Mouse (Mus musculus) megakaryocyte progenitor cell, adult 5-6 weeks (primary cell): ENCODE results near the gene Olfr1434. TPM values are rescaled to one million over a fixed set of nuclear protein-coding genes. Genes with fewer than 3 reads are reported as not detected.
"Not testable (repeated sequence)": the region's sequence is repeated elsewhere in the genome, so short reads cannot be mapped to it uniquely, and the experiment has no call there.

Experiments
- ATAC-seq: replicated peaks from 2 replicates; pipeline ENCODE4 v1.8.0; 2016; ENCODE audit warnings: mild to moderate bottlenecking, moderate TSS enrichment, inconsistent platforms; ENCODE audit not compliant: poor library complexity
- total RNA-seq, 2 experiments: library from RNA; stranded (forward) in 1 of 2; stranded (reverse) in 1 of 2; fragments of 157-497, 149-512 nt in 1 of 2; fragments of 200-1000 nt in 1 of 2; gene quantifications; 2 replicates each; pipeline versions ENCODE4 v1.2.3 to v1.2.4; 2015 to 2017

The Olfr1434 gene
- total RNA-seq (2015) (not detected in 2 replicates), total RNA-seq (2017) (not detected in 2 replicates)

DNA sequence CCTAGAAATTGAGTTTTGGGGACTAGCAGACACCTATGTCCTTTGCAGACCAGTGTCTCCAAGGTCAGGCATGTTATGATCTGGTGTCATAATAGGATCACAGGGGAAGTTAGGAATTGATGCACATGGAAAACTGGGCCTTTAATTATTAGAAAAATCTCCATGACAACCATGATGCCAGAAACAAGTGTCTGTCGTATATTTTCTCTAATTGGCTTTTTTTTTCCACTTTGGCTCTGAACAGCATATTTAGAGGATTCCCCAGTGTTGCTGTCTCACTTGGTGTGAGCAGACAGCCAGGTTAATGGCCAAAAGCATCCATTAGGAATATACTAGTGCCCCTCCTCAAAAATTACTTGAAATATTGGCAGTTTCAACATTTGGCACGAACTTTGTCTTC lies at the start of gene Olfr1434:
Olfr1434 (plus strand) TSS at position 301 of the 400 bp plus-strand sequence.
- no peak for ATAC-seq

DNA sequence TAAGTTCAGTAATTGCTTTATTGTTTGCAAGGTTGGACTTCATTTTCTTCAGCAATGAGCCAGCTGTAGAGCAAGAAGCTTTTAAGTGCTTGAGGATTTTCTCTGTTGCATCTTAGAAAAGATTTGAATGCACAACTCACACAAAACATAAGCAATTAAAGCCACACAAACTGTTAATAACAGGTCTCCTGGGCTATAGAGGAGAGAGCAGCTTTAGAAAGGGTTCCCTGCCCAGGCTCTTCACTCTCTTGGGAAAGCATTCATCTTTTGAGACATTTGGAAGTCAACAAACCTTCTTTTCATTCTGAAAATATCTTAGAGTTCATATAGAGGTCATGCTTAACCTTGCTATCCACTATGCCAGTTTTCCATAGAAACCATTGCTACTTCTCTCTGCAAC lies 47.2 kb upstream of the Olfr1434 start, which contains the start of gene Olfr1432:
Olfr1432 (minus strand) TSS at position 101 of the 400 bp plus-strand sequence.
- ATAC-seq: not testable (repeated sequence)

DNA sequence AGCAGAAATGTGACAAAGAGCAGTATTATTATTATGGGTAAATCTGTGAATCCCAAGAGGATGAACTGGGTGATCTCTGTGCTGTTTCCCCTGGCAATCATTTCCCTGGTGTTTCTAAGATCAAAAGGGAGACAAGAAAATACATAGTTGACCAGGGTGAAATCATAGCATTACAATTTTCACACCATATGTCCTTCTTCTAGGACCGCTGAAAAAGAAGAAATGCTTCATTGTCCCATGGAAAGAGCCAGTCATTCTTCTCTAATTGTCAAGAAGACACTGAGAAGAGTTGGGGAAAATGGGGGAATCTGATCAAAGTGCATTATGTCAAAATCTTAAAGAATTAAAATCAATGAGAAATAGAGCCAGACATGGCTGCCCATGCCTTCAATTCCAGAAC lies 38.1 kb upstream of the Olfr1434 start, which contains the start of gene Olfr262:
Olfr262 (minus strand) TSS at position 101 of the 400 bp plus-strand sequence.
- ATAC-seq: no peak

DNA sequence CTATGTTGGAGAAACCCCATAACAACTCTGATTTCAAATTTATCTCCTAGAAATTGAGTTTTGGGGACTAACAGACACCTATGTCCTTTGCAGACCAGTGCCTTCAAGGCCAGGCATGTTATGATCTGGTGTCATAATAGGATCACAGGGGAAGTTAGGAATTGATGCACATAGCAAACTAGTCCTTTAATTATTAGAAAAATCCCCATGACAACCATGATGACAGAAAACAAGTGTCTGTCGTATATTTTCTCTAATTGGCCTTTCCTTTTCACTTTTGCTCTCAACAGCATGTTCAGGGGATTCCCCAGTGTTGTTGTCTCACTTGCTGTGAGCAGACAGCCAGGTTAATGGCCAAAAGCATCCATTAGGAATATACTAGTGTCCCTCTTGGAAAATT lies 18.9 kb upstream of the Olfr1434 start, which contains the start of gene Olfr235:
Olfr235 (plus strand) TSS at position 301 of the 400 bp plus-strand sequence.
- ATAC-seq: no peak

DNA sequence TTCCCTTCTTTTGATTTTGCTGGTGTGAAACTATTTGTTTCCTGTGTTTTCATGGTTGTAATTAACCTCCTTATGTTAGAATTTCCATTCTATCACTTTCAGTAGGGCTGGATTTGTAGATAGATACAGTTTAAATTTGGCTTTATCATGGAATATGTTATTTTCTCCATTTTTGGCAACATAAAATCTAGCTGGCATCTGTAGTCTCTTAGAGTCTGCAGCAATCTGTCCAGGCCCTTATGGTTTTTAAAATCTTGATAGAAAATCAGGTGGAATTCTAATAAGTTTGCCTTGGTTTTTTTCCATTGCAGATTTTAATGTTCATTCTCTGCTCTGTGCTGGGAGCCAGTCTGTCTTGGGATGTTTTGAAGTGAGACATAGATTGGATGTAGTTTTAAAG lies 13.3 kb downstream of the Olfr1434 start:
- ATAC-seq: no peak

DNA sequence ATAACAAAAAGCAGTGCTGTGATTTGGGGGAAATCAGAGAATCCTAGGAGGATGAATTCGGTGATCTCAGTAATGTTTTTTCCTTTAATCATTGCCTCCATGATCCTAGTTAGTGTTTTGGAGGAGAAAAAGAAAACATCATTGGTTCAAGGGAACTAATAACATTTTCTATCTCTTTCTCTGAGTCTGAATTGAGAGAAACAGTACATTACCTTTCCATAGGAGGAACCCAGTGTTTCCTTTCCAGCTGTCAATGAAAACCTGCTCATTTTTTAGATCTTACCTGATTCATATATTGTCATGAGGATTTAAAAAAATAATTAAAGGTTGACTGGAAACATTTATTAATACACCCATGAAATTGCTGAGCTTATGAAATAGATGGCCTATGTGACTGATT lies 19.4 kb downstream of the Olfr1434 start, which contains the start of gene Olfr1436:
Olfr1436 (minus strand) TSS at position 101 of the 400 bp plus-strand sequence.
- ATAC-seq: not testable (repeated sequence)

DNA sequence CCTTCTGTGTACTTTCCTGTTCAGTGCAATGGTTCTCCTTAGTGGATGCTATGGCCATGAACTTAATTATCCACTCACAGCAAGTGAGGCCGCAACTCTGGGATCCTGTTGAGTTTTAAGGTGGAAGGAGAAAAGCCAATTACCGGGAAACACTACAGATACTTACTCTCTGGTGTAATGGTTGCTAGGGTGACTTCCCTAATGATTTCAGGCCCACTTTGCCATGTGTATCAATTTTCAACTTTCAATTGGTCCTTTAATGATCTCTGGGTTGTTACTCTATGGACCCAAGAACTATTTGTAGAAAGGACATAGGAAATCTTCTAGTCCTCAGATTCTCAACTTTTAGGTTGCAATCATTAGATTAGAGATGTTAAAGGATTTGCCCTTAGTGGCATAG lies 45.3 kb downstream of the Olfr1434 start, which contains the start of gene Olfr1437:
Olfr1437 (minus strand) TSS at position 101 of the 400 bp plus-strand sequence.
- no peak for ATAC-seq

Other genes starting within 250 kb of the Olfr1434 start
- 0.07 TPM in 1 of 2 replicates, not detected in the other for gene Olfr1423, start 238.5 kb upstream of the Olfr1434 start, total RNA-seq (2015)
- not detected in 2 replicates for gene Olfr1423, start 238.5 kb upstream of the Olfr1434 start, total RNA-seq (2017)
- not detected in 2 replicates for gene Olfr1424, start 217.2 kb upstream of the Olfr1434 start, total RNA-seq (2015)
- gene Olfr1424, start 217.2 kb upstream of the Olfr1434 start, total RNA-seq (2017): not detected in 2 replicates
- not detected in 2 replicates for gene Olfr1425, start 202.1 kb upstream of the Olfr1434 start, total RNA-seq (2015)
- gene Olfr1425, start 202.1 kb upstream of the Olfr1434 start, total RNA-seq (2017): not detected in 2 replicates
- not detected in 2 replicates for gene Olfr1426, start 187.8 kb upstream of the Olfr1434 start, total RNA-seq (2015)
- not detected in 2 replicates for gene Olfr1426, start 187.8 kb upstream of the Olfr1434 start, total RNA-seq (2017)
- gene Olfr1427, start 176.5 kb upstream of the Olfr1434 start, total RNA-seq (2015): not detected in 2 replicates
- gene Olfr1427, start 176.5 kb upstream of the Olfr1434 start, total RNA-seq (2017): not detected in 2 replicates
- not detected in 2 replicates for gene Olfr1428, start 164.0 kb upstream of the Olfr1434 start, total RNA-seq (2015)
- not detected in 2 replicates for gene Olfr1428, start 164.0 kb upstream of the Olfr1434 start, total RNA-seq (2017)
- gene Olfr76, start 156.7 kb upstream of the Olfr1434 start, total RNA-seq (2015): not detected in 2 replicates
- not detected in 2 replicates for gene Olfr76, start 156.7 kb upstream of the Olfr1434 start, total RNA-seq (2017)
- not detected in 2 replicates for gene Olfr1555-ps1, start 109.7 kb upstream of the Olfr1434 start, total RNA-seq (2015)
- not detected in 2 replicates for gene Olfr1555-ps1, start 109.7 kb upstream of the Olfr1434 start, total RNA-seq (2017)
- gene Olfr1431, start 79.2 kb upstream of the Olfr1434 start, total RNA-seq (2015): not detected in 2 replicates
- not detected in 2 replicates for gene Olfr1431, start 79.2 kb upstream of the Olfr1434 start, total RNA-seq (2017)
- gene Olfr1432, start 47.3 kb upstream of the Olfr1434 start, total RNA-seq (2015): not detected in 2 replicates
- not detected in 2 replicates for gene Olfr1432, start 47.3 kb upstream of the Olfr1434 start, total RNA-seq (2017)
- not detected in 2 replicates for gene Olfr262, start 38.2 kb upstream of the Olfr1434 start, total RNA-seq (2015)
- not detected in 2 replicates for gene Olfr262, start 38.2 kb upstream of the Olfr1434 start, total RNA-seq (2017)
- gene Olfr235, start 18.8 kb upstream of the Olfr1434 start, total RNA-seq (2015): not detected in 2 replicates
- not detected in 2 replicates for gene Olfr235, start 18.8 kb upstream of the Olfr1434 start, total RNA-seq (2017)
- gene Olfr1436, start 19.3 kb downstream of the Olfr1434 start, total RNA-seq (2015): not detected in 2 replicates
- not detected in 2 replicates for gene Olfr1436, start 19.3 kb downstream of the Olfr1434 start, total RNA-seq (2017)
- not detected in 2 replicates for gene Olfr1437, start 45.2 kb downstream of the Olfr1434 start, total RNA-seq (2015)
- not detected in 2 replicates for gene Olfr1437, start 45.2 kb downstream of the Olfr1434 start, total RNA-seq (2017)
- not detected in 2 replicates for gene Olfr1438-ps1, start 56.1 kb downstream of the Olfr1434 start, total RNA-seq (2015)
- gene Olfr1438-ps1, start 56.1 kb downstream of the Olfr1434 start, total RNA-seq (2017): not detected in 2 replicates
- not detected in 2 replicates for gene Olfr1440, start 107.4 kb downstream of the Olfr1434 start, total RNA-seq (2015)
- not detected in 2 replicates for gene Olfr1440, start 107.4 kb downstream of the Olfr1434 start, total RNA-seq (2017)
- not detected in 2 replicates for gene Olfr1441, start 137.6 kb downstream of the Olfr1434 start, total RNA-seq (2015)
- gene Olfr1441, start 137.6 kb downstream of the Olfr1434 start, total RNA-seq (2017): not detected in 2 replicates
- gene Pfpl, start 148.1 kb downstream of the Olfr1434 start, total RNA-seq (2015): not detected in 2 replicates
- not detected in 2 replicates for gene Pfpl, start 148.1 kb downstream of the Olfr1434 start, total RNA-seq (2017)
- 74.6 and 105 TPM in 2 replicates for gene Mpeg1, start 180.9 kb downstream of the Olfr1434 start, total RNA-seq (2015)
- 41.8 and 52.4 TPM in 2 replicates for gene Mpeg1, start 180.9 kb downstream of the Olfr1434 start, total RNA-seq (2017)
- 41.4 and 46.5 TPM in 2 replicates for gene Dtx4, start 221.6 kb downstream of the Olfr1434 start, total RNA-seq (2015)
- gene Dtx4, start 221.6 kb downstream of the Olfr1434 start, total RNA-seq (2017): 38.9 and 39.0 TPM in 2 replicates